Mouse (Mus musculus) erythroblast, embryonic 14.5 days (primary cell): ENCODE data around the gene Akna.

Source experiments
- GATA1 ChIP-seq: IDR thresholded peaks from 2 replicates; pipeline ENCODE4 v1.6.1; 2012; ENCODE audit warnings: low read length, inconsistent platforms, mixed read lengths
- TAL1 ChIP-seq: IDR thresholded peaks from 3 replicates; pipeline ENCODE4 v1.6.1; 2012; ENCODE audit warnings: low read length, inconsistent platforms, mixed read lengths

DNA sequence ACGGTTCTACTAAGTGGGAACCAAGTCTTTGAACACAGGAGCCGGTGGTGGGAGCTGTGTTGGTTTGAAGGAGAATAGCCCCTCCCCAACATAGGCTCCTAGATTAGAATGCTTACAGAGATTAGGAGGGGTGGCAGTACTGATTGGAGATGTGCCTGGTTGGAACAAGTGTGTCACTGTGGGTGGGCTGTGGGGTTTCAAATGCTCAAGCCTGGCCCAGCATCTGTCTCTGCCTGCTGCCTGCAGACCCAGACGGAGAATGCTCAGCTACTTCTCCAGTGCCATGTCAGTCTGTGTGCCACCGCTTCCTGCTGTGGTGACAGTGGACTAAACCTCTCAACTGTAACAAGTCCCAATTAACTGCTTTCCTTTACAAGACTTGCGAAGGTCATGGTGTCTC is 47.4 kb upstream of the Akna start:
- TF ChIP-seq TAL1 (no peak), GATA1 (no peak)
